Mouse (Mus musculus) ES-E14 (cell line): Measurements from ENCODE around the gene 5730522E02Rik.

Experiments
- HCFC1 ChIP-seq: IDR thresholded peaks from 2 replicates; pipeline ENCODE4 v1.6.1; 2012; ENCODE audit warnings: low read length, inconsistent platforms, borderline replicate concordance; ENCODE audit not compliant: insufficient read depth
- MAFK ChIP-seq: IDR thresholded peaks from 2 replicates; pipeline ENCODE4 v1.6.1; 2014; ENCODE audit warnings: mild to moderate bottlenecking, low read depth, low read length, inconsistent platforms; ENCODE audit not compliant: insufficient read depth
- ZNF384 ChIP-seq: IDR thresholded peaks from 2 replicates; pipeline ENCODE4 v1.6.1; 2012; ENCODE audit warnings: low read depth, low read length, inconsistent platforms

GRCm38 (mm10) chr11:25670018-25670417 is 540.5 kb downstream of the 5730522E02Rik start:
- TF ChIP-seq ZNF384: no peak
- no peak for TF ChIP-seq MAFK
- TF ChIP-seq HCFC1: no peak
